Mouse (Mus musculus): ENCODE measurements around the gene Hspb9. TPM values are rescaled to one million over a fixed set of nuclear protein-coding genes. Genes with fewer than 3 reads are reported as not detected.

The Hspb9 gene
- total RNA-seq, 2 experiments from 2014 or later: not detected

- intact Hi-C loops (cut with DNase I): no loop called here
Measured at GRCm38 (mm10) chr11:100722493-100723028, 8.9 kb downstream of the Hspb9 start.

GRCm38 (mm10) chr11:100724919-100725512 is 11.4 kb downstream of the Hspb9 start:
- no peak for DNase-seq (ENCODE audit: low spot score in 2 of 2)
- intact Hi-C loops (cut with DNase I): no loop called here

More at GRCm38 (mm10) chr11:100722493-100723028, 8.9 kb downstream of the Hspb9 start:
- no peak for DNase-seq (ENCODE audit: low spot score in 2 of 2)

DNA sequence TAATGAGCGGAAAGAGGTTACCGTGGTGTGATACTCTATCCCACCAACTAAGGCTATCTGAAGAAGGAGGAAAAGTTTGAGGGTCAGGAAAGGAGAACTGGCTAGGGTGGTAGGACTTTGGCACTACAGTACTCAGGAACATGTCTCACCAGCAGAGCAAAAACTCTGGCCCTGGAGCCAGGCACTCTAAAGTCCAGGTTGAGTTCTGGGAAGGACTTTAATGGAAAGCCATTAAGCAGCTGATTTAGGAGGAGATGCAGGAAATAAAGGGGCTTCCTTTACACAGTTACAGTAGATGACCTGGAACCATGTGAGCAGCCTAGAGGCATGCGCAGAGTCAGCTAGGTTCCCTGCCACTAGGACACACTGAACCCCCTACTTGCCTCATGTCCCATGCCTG is 13.6 kb downstream of the Hspb9 start:
- intact Hi-C loops (cut with DNase I): no loop called here
- no peak for DNase-seq (ENCODE audit: low spot score in 2 of 2)

GRCm38 (mm10) chr11:100728601-100729000 is 15.0 kb downstream of the Hspb9 start:
- intact Hi-C loops (cut with DNase I): no loop called here
- DNase-seq (ENCODE audit: low spot score in 2 of 2): no peak

DNA sequence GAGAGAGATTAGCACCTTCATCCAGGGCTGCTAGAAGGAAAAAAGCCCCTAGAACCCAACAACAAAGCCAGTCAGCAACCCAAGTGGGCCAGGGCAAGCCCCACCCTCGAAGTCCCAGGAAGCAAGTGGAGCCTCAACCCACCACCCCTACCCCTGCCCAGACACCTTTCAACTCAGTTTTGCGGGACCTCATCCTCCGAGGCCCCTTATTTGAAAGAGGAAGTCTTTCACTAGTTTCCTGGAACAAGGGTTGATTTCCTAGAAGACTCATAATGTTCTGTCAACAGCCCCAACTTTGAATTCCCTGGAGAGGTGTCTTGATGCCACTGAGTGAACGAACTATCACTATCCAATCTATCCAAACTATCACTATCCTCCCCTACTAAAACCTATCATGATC is 16.3 kb downstream of the Hspb9 start:
- DNase-seq (ENCODE audit: low spot score in 2 of 2): no peak
- intact Hi-C loops (cut with DNase I): no loop called here

DNA sequence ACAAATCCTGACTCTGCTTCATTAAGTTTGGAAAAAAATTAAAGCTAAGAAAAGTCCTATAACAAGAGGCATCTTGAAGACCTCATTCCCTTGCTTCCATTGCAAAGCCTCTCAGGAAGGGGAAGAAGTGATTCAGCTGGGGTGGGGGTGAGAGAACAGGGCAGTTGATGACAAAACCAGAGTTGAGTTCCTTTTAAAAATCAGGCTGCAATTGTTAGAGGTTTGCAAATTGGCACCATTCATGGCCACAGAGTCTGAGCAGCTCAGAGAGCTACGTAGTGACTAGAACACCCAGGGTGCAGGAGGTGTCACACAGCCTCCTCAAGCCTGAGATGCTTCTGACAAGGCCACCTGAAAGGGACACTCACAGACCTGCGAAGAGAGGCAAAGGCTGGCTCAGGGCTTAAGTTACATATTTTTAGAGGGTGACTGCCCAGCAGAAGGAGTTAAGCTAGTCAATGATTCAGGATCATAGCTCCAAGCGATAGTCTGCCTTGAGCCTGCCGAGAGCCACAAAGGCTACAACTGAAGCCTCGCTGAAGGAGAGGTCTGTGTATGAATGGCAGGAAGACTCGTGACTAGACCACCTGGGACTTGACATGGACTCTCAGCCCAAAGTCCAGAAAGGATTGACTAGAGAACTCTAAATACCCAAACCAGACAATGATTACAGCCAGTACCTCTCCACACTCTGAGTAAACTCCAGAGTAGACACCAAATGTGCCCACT is 17.0 kb downstream of the Hspb9 start:
- intact Hi-C loops (cut with DNase I): no loop called here

DNA sequence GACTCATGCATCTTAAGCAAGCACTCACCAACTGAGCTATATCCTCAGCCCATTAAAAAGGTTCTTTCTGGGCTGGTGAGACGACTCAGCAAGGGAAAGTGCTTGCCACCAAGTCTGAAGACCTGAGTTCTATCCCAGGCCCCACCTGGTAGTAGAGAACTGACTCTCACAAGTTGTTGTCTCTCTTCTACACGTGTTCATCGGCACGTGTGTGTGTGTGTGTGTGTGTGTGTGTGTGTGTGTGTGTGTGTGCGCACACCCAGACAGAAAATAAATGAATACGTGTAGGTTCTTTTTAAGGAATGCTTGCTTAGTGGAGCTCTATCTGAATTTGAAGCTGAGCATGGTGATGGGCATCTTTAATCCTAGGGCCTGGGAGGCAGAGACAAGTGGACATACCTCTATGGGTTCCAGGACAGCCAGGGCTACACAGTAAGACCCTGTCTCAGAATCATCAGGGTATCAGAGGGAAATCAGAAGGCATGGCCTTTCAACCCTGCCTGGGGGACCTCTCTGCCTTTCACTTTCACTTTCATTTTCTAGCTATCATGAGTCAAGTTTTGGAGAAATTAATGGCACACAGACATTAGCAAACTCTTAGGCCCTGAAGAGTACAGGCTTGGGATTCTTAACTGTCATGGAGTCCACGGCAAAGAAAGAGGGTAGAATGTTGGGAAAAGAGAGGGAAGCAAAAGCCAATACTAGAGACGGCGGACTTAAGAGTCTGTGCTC is 21.6 kb downstream of the Hspb9 start:
- intact Hi-C loops (cut with DNase I): no loop called here
- no peak for DNase-seq (ENCODE audit: low spot score in 2 of 2)

More for the DNA sequence above, 17.0 kb downstream of the Hspb9 start:
- no peak for DNase-seq (ENCODE audit: low spot score in 2 of 2)

- intact Hi-C loops (cut with DNase I): no loop called here
Measured at GRCm38 (mm10) chr11:100735954-100736745, 22.5 kb downstream of the Hspb9 start.

GRCm38 (mm10) chr11:100736746-100737080 is 23.1 kb downstream of the Hspb9 start:
- intact Hi-C loops (cut with DNase I): no loop called here
- DNase-seq (ENCODE audit: low spot score in 2 of 2): no peak

More at GRCm38 (mm10) chr11:100735954-100736745, 22.5 kb downstream of the Hspb9 start:
- no peak for DNase-seq (ENCODE audit: low spot score in 2 of 2)

DNA sequence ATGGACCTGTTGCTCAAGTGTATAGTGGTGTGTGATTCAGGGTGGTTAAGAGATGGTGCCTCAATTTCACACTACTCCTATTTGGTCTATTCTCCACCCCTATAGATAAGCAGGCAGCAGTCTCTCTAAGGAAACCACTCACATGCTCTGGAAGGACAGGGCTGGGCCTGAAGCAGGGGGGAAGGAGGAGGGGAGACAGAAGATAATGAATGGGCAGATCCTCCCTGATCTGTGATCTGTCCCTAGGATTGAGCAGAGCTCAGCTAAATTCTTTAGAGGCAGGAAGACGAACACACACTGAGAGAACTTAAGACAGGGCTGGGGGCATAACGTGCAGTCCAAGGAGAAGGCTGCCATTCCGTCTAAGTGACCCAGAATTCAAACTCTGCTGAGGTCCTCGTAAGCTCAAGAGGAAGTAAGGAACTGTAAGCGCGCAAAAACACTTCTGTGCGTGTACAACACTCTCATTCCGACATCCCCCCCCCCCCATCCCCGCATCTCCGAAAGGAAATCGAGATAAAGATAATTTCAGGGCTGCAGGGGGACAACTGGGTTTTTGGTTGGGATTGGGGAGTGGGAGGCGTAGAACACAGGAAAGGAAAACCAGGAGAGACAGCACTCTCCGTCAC is 23.6 kb downstream of the Hspb9 start:
- DNase-seq (ENCODE audit: low spot score in 2 of 2): no peak
- intact Hi-C loops (cut with DNase I): no loop called here

DNA sequence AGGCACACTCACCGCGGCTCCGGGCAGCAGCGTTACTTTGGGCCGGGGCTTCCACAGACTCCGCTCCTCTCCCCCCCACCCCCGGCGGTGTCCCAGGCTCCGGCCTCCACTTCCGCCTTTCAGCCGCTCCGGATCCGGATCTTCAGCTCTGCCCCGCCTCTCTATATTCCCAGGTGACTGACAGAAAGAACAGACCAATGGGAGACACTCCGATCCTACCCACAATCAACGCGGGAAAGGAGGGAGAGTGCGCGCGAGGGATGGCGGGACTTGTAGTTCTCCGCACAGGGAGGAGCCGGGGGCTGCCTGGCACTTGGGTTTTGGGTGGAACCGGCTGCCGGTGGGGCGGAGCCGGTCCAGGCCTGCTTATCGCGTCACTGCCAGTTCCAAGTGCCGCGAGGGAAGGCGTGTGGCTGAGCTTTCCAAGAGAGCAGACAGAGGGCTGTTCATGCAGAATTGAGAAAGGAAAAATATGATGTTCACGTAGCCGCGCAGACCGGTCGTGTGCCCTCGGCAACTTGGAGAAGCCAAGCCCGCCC is 24.5 kb downstream of the Hspb9 start, which contains the start of gene Rab5c:
TSS of gene Rab5c (minus strand) at position 150 of the 539 bp plus-strand sequence.
- DNase-seq (ENCODE audit: low spot score in 2 of 2): peak; percentile 98 to 99
- intact Hi-C loops (cut with DNase I): no loop called here

DNA sequence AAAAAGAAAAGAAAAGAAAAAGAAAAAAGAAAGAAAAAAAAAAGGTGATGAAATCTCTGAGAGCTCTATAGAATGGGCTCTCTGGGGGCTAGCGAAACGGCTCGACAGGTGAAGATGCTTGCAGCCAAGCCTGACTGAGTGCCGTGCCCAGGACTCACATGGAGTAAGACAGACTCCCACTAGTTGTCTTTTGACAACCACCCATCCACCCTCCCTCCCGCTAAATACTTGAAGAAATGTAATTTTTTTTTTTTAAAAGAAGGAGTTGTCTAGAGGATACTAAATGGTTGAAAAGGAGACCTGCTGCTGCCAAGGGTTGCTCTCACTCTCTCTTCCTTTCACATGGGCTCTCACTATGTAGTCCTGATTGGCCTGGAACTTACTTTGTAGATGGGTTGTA is 25.1 kb downstream of the Hspb9 start:
- intact Hi-C loops (cut with DNase I): no loop called here
- no peak for DNase-seq (ENCODE audit: low spot score in 2 of 2)

GRCm38 (mm10) chr11:100741348-100741747 is 27.7 kb downstream of the Hspb9 start:
- intact Hi-C loops (cut with DNase I): no loop called here
- no peak for DNase-seq (ENCODE audit: low spot score in 2 of 2)

- intact Hi-C loops (cut with DNase I): no loop called here
- peak; percentile 56 to 65 for DNase-seq (ENCODE audit: low spot score in 2 of 2)
Measured at GRCm38 (mm10) chr11:100745085-100745484, 31.4 kb downstream of the Hspb9 start.

GRCm38 (mm10) chr11:100746546-100746945 is 32.9 kb downstream of the Hspb9 start:
- DNase-seq (ENCODE audit: low spot score in 2 of 2): no peak
- intact Hi-C loops (cut with DNase I): no loop called here

- DNase-seq (ENCODE audit: low spot score in 2 of 2): no peak
- intact Hi-C loops (cut with DNase I): no loop called here
Measured at GRCm38 (mm10) chr11:100747114-100747513, 33.5 kb downstream of the Hspb9 start.

GRCm38 (mm10) chr11:100748620-100749019 is 35.0 kb downstream of the Hspb9 start:
- DNase-seq (ENCODE audit: low spot score in 2 of 2): no peak
- intact Hi-C loops (cut with DNase I): no loop called here

DNA sequence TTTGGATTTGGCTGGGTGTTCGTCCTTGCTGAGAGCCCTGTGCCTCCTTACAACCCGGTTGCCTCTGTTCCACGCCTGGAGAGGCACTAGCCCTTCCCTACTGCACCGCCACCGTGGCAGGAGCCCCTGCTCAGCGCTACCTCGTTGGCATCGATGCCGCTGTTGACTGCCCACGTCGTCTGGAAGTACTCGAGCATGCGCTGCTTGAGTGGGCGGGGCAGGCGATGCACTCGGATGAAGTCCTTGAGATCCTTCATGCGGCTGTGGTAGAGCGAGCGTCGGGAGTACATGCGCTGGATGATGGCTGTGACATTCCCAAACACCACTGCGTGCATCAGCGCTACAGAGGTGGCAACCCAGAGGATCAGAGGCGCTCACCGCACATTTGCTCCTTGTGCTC is 35.8 kb downstream of the Hspb9 start:
- intact Hi-C loops (cut with DNase I): no loop called here
- peak; percentile 37 to 75 for DNase-seq (ENCODE audit: low spot score in 2 of 2)

DNA sequence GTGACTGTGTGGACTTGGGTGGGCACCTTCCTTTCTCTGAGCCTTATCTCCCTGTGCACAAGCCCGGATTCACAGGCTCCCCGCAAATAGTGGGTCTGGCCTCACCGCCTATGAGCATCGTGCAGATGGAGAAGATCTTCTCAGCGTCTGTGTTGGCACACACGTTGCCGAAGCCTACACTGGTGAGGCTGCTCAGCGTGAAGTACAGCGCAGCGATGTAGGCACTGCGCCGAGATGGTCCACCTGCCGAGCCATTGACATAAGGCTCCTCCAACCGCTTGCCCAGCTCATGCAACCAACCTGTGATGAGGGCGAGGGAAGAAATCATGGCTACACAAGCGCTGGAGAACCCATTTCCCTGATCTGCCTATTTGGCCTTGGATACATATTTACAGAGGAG is 36.5 kb downstream of the Hspb9 start:
- no peak for DNase-seq (ENCODE audit: low spot score in 2 of 2)

More for the DNA sequence above, 36.5 kb downstream of the Hspb9 start:
- intact Hi-C loops (cut with DNase I): no loop called here
